Mouse (Mus musculus) splenic B cell, adult 2 months (primary cell): ENCODE measurements at regions not wholly inside any gene's neighbourhood (a gene's known extent, or its start where the extent isn't known, plus 50 kb on each side); places are given as distances from the start of the nearest gene placed in this dataset.

ENCODE experiments used
- DNase-seq: peaks from one replicate; pipeline ENCODE4 v3.0.0-alpha.2; 2011; ENCODE audit warnings: low read depth, low spot score
- H3K27me3 ChIP-seq: 2 replicates; pipeline ENCODE4 v1.6.1; 2012; ENCODE audit warnings: mild to moderate bottlenecking, low read length, moderate library complexity, mixed read lengths; ENCODE audit not compliant: control insufficient read depth, poor library complexity, insufficient read depth, severe bottlenecking
- H3K36me3 ChIP-seq: 2 replicates; pipeline ENCODE4 v1.6.1; 2012; ENCODE audit warnings: mild to moderate bottlenecking, low read length, moderate library complexity, mixed read lengths; ENCODE audit not compliant: control insufficient read depth, poor library complexity, insufficient read depth, severe bottlenecking

DNA sequence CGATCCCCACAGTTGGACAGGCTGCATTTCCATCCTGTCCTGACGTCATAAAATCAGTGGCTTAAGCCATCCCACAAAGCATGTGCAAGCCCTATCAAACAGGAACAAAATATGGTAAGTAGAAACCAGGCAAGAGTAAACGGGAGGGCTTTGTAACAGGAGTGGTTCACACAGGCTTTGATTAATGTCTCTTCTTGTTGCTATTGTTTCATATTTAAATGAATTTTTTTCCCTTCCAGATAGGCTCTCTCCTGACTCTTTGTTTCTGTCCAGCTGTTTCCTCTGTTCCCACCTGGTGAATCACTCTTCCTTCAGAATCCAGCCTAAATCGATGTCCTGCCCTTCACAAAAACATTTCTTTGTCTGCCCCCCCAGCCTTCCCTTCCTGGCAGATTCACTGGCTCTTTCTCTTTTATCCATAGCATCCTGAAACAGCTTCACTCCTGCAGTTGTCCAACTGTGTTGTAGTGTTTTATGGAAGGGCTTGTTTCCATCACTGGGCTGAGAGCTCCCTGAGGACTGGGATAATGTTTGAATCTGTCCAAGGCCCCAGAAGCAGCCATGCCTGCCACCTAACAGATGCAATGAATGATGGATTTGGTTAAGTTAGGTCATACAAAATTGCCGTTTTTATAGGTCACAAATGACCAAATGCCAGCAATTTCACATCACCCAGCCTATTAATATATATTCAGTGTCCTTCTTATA is 98.1 kb upstream of the Mpp6 start:
- Histone ChIP-seq H3K36me3 (no peaks in the 10 kb centered on the region), H3K27me3 (no peaks in the 10 kb centered on the region)
- no peak for DNase-seq

DNA sequence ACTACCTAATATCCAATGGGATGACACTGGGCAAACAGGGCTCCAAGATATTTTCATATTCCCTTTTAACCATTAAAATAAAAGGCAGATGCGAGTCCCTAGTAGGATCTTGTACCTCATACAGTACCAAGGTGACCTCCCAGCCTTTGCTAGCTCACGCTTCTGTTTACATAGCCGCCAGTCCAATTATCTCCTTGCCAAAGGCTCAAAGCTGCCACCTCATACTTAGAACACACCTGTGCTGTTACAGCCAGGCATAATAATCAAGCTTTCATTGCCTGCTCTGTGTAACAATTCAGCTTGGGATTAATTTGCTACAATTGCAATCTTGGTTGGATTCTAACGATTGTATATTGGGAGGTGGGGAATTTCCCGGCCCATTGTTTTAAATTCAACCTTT is 97.0 kb upstream of the Mpp6 start:
- no peak for DNase-seq
- Histone ChIP-seq H3K27me3 (no peaks in the 10 kb centered on the region), H3K36me3 (no peaks in the 10 kb centered on the region)

DNA sequence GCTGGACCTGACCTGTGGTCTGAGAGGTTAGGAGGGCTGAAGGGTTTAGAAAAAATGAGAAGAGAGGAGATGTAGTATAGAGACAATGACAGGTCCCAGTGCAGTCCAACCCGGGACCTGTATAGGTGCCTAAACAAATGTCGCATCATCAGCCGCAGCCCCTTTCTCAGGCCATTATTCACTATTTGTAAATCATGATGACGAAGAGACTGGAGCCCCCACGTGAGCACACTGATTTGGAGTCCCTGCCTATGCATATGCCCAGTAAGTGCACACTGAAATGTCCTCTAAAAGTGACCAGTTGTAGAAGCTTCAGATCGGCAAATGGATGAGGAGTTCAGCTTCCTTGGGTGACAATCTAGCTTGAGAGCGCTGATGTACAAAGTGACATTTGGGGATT is 96.2 kb upstream of the Mpp6 start:
- Histone ChIP-seq H3K27me3 (no peaks in the 10 kb centered on the region), H3K36me3 (no peaks in the 10 kb centered on the region)
- no peak for DNase-seq

DNA sequence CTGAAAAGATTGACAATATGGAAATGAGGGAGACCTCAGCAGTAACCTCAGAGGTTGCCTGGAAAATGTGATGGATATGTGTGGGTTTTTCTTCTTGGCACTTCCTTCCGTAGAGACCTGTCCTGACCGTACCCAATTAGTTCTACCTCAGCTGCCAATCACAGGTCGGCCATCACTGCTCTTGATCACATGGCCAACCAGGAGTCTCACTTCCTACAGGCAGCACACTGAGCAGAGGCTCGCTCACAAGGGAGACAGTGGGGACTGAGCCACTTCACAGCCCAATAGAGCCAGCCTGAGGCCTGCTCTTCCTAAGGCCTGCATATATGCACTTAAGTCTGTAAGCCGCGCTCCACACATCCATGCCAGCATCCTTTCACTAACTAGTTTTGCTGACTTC is 82.1 kb upstream of the Mpp6 start:
- DNase-seq, result no peak
- H3K27me3 ChIP-seq, result no peaks in the 10 kb centered on the region
- no peaks in the 10 kb centered on the region for H3K36me3 ChIP-seq

DNA sequence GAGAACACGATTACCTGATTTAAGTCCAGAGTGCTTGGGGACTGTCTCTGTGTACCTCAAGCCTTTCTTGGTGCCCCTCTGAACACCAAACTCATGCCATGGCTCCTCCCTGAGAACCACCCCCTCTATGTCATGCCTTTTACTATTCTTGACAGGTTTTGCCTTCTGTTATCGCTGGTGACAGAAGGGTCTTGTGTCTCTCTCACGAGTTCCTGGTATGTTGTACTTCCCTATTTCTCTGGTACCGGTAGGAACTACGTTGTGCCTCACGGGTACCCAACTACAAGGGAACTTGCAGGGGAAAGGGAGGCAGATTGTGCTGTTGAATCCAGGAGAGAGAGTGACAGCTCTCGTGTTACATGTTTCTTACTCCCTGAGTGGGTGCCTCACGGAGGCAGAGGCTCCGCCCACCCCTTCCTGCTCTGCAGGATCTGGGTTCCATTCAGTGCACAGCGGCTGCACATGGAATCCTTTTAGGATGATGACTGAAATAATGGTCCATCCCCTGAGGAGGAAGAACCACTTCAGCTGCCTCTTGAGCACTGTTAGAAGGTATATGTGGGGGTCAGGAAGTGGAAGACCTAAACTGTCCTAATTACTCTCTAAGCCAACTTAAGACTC is 80.0 kb upstream of the Mpp6 start:
- no peaks in the 10 kb centered on the region for H3K27me3 ChIP-seq
- no peak for DNase-seq
- H3K36me3 ChIP-seq, result no peaks in the 10 kb centered on the region

DNA sequence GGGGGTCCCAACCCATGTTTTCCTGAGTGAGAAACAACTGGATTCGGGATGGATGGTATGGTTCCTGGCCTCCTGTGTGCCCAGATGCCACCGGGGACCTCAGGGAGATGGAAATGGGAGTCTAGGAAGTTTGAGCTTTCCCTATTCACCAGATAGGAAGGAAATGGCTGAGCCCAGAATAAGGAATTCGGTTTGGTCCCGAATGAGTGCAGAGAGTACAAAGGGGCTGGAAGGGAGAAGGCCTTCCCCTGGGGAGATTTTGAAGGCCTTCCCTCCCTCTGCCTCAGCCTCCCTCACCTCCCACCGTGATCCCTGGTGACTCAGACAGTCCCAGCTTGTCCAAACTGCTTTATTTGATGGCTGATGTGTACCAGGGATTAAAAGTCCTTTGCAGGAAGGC is 78.7 kb upstream of the Mpp6 start:
- Histone ChIP-seq H3K27me3 (no peaks in the 10 kb centered on the region), H3K36me3 (no peaks in the 10 kb centered on the region)
- no peak for DNase-seq

DNA sequence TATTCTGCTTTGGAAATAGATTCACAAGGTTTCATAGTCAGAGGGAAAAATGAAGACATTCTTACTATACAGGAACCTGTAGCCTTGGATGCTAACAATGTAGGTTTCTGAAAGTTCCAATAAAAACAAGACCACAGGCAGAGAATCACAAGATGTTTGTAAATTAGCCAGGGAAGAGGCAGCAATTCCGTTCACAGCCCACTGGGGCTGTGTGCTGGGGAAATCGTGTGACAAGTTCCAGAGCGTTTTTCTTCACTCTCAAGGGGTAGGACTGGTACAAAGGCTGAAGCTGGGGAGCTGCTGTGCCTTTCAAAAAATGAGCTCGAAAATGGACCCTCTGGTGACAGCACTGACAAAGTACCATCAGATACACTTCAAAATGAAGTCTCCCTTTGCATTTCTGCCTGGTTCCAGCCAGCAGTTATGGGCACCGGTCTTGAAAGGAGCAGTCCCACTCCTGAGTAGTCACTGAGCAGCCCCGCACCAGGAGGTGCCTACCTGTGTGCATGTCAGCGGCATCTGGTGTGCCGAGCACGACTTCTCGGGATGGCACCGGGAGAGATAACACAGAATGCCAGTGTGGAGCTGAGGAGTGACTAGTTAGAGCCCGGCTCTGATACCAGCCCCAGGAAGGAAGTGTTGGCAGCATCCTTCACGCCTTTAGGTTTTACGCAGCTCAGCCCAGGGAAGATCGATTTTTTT is 77.0 kb upstream of the Mpp6 start:
- DNase-seq, result no peak
- Histone ChIP-seq H3K36me3 (no peaks in the 10 kb centered on the region), H3K27me3 (no peaks in the 10 kb centered on the region)

DNA sequence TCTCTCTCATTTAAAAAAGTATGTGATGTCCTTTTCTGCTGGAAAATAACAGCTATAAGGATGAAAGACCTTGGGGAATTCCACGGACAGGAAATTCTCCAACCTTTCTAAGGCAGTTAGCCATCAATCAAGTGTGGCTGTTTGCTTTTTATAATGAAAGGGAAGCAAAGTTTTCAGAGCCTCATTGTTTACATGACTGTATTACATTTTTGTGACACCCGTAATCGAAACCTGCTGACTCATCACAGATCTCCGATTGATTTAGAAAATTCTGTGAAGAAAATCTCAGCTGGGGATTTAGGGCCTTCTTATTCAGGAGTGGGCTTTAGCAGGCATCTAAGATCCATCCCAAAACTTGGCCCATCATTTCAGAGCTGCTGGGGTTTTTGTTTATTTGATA is 72.4 kb upstream of the Mpp6 start:
- no peak for DNase-seq
- Histone ChIP-seq H3K36me3 (no peaks in the 10 kb centered on the region), H3K27me3 (no peaks in the 10 kb centered on the region)

DNA sequence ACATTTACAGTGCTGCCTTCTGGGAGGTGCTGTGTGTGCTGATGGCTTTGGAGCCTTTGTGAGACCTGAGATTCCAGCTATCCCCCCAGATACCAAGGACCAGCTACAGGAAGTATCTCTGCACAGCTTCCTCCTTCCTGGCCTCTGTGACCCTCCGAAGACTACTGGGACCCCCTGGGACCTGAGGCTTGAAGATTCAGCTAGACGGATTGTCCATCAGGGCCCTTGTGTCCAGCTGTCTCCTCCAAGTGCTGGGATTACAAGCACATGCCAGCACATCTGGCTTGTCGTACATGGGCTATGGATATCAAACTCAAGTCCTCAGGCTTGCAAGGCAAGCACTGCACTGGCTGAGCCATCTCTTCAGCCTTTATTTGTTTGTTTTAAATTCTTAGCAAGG is 71.7 kb upstream of the Mpp6 start:
- Histone ChIP-seq H3K27me3 (no peaks in the 10 kb centered on the region), H3K36me3 (no peaks in the 10 kb centered on the region)
- DNase-seq, result no peak

DNA sequence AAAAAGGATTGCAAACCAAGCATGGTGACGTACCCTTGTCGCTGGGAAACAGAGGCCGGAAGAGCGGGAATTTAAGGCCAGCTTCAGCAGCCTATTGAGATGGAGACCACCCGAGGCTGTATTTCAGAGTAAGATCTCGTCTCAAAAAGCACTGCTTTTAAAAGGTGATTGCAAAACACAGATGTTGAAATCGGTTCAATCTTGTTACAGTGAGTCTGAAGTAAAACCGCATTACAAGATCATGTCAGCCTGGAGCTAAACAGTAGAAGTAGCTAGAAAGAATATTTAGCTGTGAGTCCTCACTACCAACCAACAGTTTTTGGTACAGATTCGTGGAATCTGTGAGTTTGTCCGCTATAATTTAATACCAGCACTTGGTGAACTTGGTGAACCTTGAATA is 69.0 kb upstream of the Mpp6 start:
- no peak for DNase-seq
- H3K27me3 ChIP-seq, result no peaks in the 10 kb centered on the region
- H3K36me3 ChIP-seq, result no peaks in the 10 kb centered on the region

DNA sequence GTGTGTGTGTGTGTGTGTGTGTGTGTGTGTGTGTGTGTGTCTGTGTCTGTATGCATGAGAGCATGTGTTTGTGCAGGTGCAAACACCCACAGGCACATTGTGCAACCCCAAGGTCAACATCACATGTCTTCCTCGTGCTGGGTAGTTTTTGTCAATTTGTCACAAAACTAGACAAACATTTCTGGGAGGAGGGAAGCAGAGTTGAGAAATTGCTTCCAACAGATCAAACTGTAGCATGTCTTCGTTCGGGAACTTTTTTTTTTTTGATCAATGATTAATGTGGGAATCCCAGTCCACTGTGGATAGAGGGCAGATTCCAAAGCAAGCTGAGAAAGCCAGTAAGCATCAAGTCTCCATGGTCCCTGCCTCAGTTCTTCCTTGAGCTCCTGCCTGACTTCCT is 67.9 kb upstream of the Mpp6 start:
- no peaks in the 10 kb centered on the region for H3K27me3 ChIP-seq
- no peaks in the 10 kb centered on the region for H3K36me3 ChIP-seq
- DNase-seq, result no peak

DNA sequence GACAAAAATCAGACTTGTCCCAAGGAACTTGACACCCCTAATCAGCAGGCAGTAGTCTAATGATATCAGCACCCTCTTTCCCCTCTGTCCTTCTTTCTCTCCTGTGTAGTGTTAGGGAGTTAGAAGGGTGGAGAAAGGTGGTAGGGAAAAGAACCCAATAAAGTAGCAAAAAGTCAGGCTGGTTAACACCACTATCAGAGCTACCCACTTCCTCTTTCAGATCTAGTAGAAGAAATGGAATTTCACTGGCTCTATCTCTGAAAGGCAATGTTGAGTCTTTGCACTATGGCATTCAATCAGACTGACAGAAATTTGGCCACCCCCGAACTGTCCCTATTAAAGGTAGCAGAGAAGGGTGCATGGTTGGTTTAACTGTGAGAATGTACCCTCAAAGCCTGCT is 65.9 kb upstream of the Mpp6 start:
- DNase-seq, result no peak
- Histone ChIP-seq H3K36me3 (no peaks in the 10 kb centered on the region), H3K27me3 (no peaks in the 10 kb centered on the region)

DNA sequence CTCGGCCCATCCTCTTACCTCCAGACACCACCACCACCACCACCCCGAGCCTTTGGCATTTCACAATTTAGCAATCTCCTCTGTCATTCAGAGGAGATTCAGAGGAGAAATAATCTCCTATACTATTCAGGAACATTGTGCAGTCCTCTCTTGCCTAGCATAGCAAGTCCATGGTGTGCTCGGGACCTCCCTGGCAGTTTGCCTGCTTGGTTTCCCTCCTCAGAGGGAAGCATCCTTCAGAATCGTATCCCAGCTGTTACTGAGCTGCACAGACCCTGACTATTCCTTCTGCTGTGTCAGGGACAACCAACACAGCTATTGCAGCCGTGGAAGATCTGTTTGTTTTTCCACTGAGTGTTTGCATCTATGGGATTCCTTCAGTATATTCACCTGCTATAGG is 63.3 kb upstream of the Mpp6 start:
- Histone ChIP-seq H3K27me3 (no peaks in the 10 kb centered on the region), H3K36me3 (no peaks in the 10 kb centered on the region)
- DNase-seq, result no peak

DNA sequence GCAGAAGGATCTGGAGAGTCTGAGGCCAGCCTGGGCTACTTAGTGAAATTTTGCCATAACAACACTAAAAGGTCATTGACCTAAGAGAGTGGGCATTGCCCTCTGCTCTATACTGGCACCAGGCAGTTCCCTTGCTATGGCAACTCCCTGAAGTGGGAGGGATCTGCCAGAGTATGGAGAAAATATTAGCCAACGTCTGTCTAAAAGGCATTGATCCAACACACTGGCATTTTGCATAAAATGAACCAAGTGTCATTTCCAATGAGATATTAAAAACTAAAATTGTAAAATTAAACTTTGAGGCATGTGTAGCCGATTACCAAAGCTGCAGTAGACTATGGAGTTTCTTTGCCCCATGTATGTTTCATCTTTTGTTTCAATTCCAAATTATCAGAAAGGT is 57.6 kb upstream of the Mpp6 start:
- no peaks in the 10 kb centered on the region for H3K36me3 ChIP-seq
- H3K27me3 ChIP-seq, result no peaks in the 10 kb centered on the region
- DNase-seq, result no peak

DNA sequence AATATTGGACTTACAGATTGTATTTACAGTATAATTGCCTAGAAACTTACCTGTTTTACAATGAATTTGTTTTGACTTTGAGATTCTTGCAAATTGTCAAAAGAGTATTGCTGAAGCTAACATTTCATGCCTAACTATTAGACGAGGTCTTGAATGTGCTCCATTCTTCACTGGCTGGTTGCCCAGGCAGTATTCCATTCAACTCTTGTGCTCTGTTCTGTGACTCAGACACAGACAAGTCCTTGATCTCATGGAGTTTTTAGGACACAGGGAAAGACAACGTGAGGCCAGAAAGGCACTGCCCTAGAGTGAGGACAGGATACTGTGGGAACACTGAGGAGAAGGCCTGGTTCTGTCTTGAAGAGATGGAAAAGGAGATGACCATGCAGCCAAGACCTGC is 57.0 kb upstream of the Mpp6 start:
- DNase-seq, result no peak
- Histone ChIP-seq H3K27me3 (no peaks in the 10 kb centered on the region), H3K36me3 (no peaks in the 10 kb centered on the region)
